Mouse (Mus musculus) NIH3T3 (cell line): ENCODE data around the gene Tbc1d17.

Experiments used
- DNase-seq: peaks from one replicate; pipeline ENCODE4 v3.0.0-alpha.2; 2012; ENCODE audit warnings: low read depth

The Tbc1d17 gene

DNA sequence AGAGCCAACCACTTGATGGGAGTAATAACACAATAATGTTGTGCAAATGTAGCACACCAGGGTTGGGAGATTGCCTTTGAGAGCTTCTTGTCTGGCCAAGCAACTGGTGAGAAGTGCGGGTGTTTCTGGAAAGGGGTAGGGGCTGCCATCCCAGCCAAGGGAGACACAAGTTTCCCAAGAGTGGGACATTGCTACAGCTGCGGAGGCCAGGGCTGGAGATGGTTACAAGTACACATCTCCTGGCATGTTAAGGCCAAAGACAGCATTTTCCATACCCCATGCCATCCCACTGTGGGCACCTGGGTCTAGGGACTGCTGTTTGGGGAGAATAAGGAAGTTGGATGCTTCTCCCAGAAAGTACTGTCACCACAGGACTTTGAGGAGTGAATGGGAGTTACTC lies 4.2 kb upstream of the Tbc1d17 start:
- DNase-seq: no peak

DNA sequence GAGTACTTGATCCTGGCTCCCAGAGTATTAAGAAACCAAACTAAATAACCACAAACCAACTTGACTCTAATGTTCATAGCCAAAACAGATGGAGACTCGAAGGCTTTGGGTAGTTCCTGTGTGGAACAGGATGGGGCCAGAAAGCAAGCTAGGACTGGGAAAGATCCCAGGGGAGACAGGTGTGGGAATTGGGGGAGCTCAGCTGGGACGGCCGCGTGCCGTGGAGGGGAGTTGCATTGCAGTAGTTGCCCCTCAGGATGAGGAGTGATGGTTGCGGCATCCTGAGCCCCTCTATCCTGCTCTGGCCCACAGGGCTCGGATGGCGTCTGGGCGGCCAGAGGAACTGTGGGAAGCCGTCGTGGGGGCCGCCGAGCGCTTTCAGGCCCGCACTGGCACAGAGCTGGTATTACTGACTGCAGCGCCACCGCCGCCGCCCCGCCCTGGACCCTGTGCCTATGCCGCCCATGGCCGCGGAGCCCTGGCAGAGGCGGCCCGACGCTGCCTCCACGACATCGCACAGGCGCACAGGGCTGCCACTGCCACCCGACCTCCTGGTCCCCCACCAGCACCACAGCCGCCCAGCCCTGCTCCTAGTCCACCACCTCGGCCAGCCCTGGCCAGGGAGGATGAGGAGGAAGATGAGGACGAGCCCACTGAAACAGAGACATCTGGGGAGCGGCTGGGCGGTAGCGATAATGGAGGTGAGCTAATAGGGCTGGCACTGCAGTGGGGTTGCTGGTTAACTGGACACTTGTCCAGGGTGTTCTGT lies 3.6 kb upstream of the Tbc1d17 start:
- DNase-seq: no peak

DNA sequence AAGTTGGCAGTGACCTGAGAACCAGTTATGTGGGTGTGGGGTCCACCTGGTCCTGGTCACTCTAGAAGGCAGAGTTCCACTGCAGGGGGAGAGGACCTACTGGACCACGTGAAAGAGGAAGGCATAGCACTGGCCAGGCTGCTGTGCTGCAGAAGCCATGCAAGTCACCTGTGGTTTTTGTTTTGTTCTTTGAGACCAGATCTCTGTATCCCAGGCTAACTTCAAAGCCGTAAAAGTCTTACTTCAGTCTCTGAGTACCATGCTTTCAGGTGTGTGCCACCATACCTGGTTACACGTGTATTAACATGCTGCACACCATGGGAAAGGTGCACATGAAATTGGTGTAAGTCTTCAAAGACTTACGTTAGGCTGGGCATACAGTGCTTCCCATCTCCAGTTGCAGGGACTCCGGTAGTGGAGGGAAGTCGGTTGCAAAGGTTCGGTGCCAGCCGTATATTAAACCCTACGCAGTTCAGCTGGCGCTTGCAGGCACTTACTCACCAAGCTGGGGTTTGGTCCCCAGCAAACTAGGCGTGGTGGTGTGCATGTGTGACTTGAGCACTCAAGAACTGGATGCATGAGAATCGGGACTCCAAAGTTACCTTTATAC lies 2.9 kb upstream of the Tbc1d17 start:
- DNase-seq: no peak

DNA sequence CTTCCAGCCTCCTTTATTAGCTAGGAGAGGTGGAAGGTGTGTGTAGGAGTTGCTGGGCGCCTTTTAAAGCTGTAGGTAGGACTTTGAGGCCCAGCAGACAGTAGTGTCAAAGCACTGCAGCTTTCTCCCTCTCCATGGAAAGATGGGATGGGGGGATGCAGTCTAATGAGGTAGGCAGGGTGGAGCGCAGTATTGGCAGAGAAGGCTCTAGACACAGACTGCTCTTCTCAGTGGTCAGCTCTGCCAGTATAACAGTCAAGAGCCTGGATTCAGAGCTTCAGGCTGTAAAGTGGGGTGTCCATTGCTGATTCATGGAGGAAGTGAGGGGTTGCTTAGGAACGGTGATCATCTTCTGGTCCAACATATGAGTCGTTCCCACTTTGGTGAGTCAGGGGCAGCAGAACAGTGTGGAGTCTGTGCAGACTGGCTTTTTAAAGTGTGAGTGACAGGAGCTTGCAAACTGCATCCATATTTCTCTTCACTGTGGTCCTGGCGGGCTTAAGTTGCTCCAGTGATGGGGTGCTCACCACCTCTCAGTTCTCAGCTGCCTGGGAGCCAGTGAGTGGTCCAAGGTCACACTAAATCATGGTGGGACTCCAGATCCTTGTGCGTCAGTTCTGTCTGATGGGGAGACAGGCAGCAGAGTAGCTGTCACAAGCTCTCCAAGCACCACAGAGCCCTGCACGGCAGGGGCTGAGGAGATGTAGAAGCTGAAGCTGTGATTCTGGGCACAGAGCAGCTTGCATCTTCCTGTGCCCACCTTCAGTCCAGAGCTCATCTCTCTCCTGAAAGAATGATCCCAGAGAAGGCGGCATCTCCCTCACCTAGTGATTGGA lies 2.1 kb upstream of the Tbc1d17 start:
- peak; percentile 78 for DNase-seq

DNA sequence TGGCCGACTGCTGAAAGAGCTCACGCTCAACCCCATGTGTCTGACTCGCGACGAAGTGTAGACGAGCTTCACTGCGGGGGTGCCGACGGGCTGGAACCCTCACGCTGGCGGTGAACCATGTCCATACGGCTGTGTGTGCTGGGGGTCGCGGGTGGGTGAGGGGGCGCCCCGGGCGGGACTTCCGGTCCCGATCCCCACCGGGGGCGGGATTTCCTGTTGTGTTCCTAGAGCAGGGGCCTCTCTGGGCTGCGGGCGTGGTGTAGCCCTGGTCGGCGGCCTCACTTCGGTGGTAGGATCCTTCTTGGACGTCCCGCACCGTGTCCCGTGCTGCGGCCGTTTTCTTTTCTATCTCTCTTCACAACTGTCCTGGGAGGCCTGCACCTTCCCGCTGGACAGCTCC lies 1.3 kb upstream of the Tbc1d17 start:
- peak; percentile 88 for DNase-seq

DNA sequence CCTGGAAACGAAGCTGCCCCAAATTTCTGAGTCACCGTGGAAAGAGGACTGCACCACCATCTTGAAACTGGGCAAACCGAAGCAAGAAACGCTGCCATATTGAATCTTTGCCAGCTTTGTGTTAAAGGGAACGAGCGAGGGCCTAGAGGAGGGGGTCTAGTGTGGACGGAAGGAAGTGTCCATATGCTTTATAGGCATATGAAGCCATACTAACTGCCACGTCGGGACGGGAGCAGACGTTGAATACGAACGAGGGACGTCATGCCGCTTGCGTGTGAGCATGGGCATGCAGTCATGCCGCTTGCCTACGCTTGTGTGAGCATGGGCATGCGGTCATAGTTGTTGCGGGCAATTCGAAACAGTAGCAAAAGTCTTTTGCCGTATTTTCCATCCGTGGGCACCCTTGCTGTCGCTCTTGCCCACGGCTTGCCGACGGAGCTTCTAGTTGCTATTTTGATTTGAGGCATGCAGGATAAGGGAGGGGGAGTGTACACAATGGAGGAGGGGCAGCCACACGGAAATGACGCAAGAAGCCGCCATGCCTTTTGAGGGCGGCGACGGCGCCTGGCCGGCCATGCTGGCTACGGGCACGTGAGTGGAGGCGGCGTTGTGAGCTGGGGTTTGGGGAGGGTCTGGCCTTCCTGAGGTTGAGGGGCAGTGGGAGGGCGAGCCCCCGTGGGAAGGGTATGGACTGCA lies 685 bp upstream of the Tbc1d17 start:
- peak; percentile 95 for DNase-seq

DNA sequence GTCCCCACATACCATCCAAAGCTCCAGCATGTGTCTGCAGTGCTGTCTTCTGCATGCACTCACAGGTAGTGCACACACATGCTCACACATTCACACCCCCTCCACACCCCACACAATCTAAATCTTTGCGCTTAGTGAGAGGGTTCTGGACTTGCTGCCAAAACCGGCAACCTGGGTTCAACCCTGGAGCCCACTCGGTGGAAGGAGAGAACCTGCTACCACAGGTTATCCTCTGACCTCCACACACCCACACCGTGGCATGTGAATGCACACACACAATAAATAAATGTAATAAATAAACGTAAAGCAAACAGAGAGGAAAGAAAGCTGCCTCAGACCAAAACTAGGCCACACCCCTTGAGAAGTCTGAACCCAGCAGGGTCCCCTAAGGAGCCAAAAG lies 1.1 kb downstream of the Tbc1d17 start:
- DNase-seq: no peak

DNA sequence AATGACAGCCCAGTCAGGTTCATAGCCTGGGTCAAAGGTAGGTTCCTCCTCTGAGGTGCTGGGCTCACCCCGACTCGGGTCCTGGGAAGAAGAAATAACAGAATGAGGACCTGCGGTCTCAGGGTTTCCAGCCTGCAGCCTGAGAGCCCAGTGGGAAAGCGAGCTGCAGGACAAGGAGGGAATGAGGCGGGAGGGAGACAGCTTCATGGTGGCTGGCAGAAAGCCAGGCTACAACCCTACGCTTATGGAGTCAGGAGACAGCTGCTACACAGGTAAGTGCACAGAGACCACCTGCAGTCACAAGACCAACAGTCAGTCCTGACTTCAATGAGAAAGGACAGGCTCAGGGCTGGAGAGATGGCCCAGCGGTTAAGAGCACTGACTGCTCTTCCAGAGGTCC lies 2.1 kb downstream of the Tbc1d17 start:
- no peak for DNase-seq

DNA sequence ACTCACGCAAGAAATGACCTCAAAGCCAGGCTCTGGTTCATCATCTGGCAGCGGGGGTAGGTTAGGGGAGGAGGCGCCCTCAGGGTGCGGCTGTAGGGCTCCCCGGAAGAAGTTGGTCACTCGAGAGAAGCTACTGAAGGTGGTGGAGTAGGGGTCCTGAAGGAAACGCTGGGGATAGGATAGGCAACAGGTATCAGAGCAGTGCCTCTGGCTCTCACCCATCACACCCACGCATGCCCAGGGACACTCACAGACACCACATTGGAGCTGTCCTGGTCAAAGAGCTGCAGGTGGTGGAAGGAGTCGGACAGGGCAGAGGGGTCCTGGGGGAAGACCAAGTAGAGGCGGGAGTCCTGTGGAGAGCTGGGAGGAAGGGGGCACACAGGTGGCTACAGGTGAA lies 3.9 kb downstream of the Tbc1d17 start:
- no peak for DNase-seq

DNA sequence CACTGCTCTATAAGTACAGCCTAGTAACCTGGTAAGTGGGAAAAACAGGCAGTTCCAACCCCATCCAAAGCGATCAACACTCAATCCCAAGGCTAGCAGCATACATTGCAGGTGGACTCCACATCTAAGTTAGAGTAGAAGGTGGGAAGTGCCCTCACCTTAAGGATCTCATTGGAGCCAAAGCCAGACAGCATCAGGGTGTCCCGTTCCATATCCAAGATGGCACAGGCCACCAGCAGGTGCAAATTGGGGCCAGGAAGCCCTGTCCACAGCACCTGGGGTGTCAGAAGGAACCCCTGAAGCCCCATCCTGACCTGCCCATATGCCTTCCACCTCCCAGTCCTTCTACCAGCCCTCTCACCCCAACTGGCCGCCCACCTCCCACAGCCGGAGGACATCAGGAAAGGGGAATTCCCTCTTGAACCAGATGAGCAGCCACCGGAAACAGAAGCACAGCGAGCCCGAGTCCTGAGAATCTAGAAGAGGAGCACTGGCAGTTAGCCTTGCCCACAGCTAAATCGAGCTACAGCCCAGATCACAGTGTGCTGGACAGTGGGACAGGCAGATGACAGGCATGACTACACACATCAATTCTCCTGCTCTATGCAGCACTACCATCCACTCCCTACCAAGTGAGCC lies 6.9 kb downstream of the Tbc1d17 start:
- no peak for DNase-seq

DNA sequence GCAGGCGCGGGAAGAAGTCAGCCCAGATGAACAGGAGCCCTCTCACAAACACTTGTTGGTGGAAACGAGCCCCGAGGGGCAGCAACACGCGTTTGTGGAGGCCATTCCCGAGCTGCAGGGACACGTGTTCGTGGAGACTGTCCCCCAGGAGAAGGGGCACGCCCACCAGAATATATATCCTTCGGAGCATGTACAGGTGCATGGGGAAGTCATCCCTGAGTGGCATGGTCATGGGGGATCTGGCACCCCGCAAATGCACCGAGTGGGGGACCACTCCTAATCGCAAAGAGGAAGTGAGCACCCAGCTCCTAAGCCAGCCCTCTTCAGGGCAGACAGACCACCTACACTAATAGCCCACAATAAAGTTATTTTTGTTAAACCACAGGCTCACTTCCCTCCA lies 8.5 kb downstream of the Tbc1d17 start:
- no peak for DNase-seq

DNA sequence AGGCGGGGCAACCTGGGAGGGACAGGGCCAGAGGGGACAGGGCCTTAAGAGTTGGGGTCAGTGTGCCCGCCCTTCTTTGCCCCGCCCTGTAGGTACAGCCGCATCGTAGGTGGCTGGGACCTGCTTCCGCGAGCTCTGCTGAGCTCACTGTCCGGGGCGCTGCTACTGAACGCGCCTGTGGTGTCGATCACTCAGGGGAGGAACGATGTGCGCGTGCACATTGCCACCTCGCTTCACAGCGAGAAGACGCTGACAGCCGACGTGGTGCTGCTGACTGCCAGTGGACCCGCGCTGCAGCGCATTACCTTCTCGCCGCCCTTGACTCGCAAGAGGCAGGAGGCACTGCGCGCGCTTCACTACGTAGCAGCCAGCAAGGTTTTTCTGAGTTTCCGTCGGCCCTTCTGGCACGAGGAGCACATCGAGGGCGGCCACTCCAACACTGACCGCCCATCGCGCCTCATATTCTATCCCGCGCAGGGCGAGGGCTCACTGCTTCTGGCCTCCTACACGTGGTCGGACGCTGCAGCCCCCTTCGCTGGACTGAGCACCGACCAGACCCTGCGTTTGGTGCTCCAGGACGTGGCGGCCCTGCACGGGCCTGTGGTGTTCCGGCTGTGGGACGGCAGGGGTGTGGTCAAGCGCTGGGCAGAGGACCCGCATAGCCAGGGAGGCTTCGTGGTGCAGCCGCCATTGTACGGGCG lies 9.2 kb downstream of the Tbc1d17 start:
- DNase-seq: no peak

DNA sequence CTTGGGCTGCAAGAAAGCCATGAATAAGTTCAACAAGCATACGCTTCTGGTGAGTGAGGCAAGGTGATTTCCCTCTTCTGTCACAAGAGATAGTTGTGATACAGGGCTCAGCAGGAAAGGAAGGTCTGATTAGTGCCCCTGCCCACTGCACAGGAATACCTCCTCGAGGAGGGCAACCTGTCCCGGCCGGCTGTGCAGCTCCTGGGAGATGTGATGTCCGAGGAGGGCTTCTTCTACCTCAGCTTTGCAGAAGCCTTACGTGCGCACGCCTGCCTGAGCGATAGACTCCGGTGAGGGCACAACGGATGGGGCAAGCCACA lies 9.7 kb downstream of the Tbc1d17 start:
- no peak for DNase-seq

DNA sequence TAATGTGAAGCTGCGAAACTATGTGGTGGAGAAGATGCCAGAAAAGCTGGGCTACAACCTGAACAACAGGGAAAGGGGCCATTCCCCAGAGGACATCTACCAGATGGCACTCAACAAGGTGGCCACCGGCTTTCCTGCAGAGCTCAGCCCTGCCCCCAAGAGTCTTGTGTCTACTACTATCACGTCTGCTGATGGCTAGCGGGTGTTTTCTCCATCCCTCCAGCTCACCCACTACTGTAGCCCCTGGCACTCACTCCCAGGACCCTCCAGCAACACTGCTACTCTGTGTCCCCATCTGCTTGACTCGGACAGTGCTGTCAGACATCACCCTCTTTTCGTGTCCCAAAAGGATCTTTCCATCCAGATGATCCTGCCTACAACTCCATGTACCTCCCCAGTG lies 10.8 kb downstream of the Tbc1d17 start:
- no peak for DNase-seq

DNA sequence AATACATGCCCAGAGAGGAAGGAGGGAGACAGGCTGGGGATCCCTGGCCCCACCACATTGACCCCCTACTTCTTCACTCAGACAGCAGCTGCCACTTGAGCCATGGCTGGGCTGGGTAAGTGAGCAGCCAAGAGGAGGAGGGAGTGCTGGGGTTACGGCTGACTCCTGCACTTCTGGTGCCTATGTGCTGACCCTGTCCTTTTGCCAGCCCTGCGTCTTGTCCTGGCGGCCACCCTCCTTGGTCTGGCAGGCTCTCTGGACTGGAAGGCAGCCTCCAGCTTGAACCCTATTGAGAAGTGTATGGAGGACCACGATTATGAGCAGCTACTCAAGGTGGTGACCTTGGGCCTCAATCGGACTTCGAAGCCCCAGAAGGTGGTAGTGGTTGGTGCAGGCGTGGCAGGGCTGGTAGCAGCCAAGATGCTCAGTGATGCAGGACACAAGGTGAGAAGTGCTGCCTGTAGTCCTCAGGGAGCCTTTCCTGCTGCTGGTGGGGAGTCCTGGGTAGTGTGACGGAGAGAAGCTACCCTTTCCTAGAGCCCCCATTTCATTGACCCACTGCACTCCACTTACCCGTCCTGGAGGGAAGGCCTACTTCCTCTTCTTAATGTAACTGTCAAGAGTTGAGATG lies 12.3 kb downstream of the Tbc1d17 start:
- DNase-seq: no peak

DNA sequence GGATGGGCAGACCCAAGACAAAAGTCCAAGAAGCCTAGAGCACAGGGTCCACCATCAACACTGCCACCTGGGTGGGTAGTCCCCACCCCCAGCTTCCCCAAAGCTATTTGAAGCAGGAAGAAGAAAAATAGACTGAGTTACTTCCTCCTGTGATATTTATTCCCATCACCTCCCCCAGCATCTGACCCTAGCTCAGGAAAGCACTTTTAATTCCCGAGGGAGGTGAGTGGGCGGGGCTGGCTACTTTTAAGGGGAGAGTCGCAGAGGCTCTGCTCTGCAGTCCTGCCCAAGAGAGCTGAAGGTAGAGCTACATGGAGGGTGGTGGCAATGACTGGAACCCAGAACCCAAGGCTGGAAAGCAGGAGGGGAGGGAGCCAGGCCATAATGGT lies 12.9 kb downstream of the Tbc1d17 start:
- DNase-seq: no peak

DNA sequence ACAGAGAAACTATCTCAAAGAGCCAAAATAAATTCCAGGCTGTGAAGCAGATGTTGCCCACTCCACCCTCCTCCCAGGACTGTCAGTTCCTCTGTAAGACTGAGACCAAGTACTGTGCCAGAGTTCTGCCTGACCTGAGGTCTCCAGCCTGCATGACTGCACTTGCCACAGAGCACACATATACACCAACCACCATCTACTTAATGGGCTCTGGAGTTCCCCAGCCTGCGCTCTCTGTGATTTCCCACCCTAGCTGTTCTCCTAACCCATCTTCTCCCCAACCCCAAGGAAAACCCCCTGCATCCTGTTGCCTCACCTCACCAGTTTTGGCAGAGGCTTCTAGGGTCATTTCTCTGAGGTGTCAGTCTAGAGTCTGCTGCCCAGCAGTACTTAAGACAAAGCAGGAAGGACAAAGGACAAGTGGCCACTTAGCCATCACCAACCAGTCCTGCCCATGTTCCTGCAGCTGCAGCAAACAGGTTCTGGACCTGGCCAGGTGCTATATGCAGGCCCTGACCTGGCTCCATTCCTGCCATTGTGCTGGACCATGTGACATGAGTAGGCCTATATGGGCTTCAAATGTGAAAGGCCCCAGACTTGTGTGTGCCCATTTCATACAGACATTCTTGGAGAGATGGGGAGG lies 13.4 kb downstream of the Tbc1d17 start:
- DNase-seq: no peak

DNA sequence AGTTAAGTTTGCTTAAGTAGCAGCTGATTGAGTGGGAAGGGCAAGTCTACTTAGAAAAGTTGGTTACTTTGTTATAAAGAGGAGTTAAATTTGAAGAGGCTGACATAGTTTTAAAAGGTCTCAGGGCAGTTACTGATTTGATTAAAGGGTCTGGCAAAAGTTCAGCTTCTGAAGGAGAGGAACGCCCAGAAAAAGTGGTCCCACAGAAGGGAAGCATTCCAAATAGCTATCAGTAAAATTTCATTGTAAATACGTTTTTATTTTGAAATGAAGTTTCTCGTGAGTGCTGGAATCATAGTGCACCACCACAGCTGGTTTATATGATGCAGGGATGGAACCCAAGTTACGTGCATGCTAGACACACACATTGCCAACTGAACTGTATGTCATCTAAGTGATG lies 16.1 kb downstream of the Tbc1d17 start:
- peak; percentile 31 for DNase-seq

DNA sequence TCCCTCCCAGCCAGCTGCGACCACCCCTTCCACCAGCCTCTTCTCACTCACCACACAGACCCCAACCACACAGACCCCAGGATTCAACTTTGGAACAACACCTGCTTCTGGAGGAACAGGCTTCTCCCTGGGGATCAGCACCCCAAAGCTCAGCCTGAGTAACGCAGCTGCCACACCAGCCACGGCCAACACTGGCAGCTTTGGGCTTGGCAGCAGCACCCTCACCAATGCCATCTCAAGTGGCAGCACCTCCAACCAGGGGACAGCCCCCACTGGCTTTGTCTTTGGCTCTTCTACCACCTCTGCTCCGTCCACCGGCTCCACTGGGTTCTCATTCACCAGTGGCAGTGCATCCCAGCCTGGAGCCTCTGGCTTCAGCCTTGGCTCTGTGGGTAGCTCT lies 20.2 kb downstream of the Tbc1d17 start:
- no peak for DNase-seq

DNA sequence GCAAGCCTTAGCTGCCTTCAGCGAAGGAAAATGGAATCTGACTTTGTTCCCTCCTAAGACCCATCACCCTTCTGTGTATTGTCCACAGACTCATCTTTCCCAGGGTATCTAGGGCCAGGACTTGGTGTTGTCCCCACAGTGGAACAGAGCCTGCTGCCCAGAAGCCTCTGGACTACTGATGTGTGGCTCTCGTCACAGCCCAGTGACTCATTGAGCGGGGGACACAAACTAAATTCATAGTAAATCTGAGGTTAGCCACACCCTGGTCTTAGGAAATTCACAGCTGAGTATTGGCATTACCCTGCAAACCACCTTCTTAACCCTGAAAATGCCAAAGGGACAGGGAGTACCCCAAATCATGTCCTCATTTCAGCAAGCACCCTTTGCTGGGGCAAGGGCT lies 22.1 kb downstream of the Tbc1d17 start:
- no peak for DNase-seq

DNA sequence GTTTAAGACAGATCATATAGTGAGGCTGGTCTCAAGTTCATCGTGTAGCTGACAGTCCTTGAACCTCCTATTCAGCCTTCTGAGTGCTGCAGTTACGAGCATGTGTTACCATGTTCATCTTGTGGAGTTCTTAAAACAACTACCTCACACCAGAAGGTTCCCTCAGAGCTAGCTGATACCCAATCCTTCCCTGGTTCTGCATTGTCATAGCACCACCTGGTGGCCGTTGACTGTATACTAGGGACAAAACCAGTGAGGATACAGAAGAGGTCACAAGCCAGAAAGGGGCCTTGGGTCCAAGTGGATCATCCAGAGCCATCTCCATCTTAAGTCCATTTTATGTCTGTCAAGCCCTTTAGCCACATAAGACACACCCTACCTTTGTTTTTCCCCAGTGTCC lies 24.0 kb downstream of the Tbc1d17 start:
- DNase-seq: peak; percentile 90
